Mouse (Mus musculus) midbrain, embryonic 10.5 days (tissue): ENCODE measurements around the gene Nf1. TPM values are rescaled to one million over a fixed set of nuclear protein-coding genes. Genes with fewer than 3 reads are reported as not detected.

ENCODE experiments used
- DNase-seq: peaks from one replicate; pipeline ENCODE4 v3.0.0-alpha.2; 2017; ENCODE audit warnings: low spot score
- H3K27ac ChIP-seq: fragments of 300-500 bp; sonication (generic); replicated peaks from 2 replicates; pipeline ENCODE4 v1.5.1; 2016; ENCODE audit warnings: mild to moderate bottlenecking
- H3K27me3 ChIP-seq: fragments of 300-500 bp; sonication (generic); 2 replicates; pipeline ENCODE4 v1.6.1; 2016; ENCODE audit warnings: low read depth, mild to moderate bottlenecking; ENCODE audit not compliant: poor library complexity, severe bottlenecking
- H3K36me3 ChIP-seq: fragments of 300-500 bp; sonication (generic); 2 replicates; pipeline ENCODE4 v1.6.1; 2016; ENCODE audit warnings: mild to moderate bottlenecking, moderate library complexity
- H3K4me1 ChIP-seq: fragments of 300-500 bp; sonication (generic); 2 replicates; pipeline ENCODE4 v1.6.1; 2016
- H3K4me3 ChIP-seq: fragments of 300-500 bp; sonication (generic); 2 replicates; pipeline ENCODE4 v1.5.1; 2016; ENCODE audit warnings: mild to moderate bottlenecking, moderate library complexity
- H3K9me3 ChIP-seq: fragments of 300-500 bp; sonication (generic); replicated peaks from 2 replicates; pipeline ENCODE4 v1.6.1; 2016; ENCODE audit warnings: mild to moderate bottlenecking
- WGBS: fragments of 180-500 bp; shearing (Covaris S2); methylation state at CpG from one replicate; pipeline ENCODE4 v1.1.7; 2016; 5-methylcytosine and 5-hydroxymethylcytosine counted together
- polyA plus RNA-seq: library from polyadenylated mRNA; unstranded; fragments of >200 nt; fragmentation: Nextera tagmentation; extraction: Ambion mirVana; gene quantifications from 2 replicates; pipeline ENCODE4 v1.2.1, GENCODE M21; 2016

The Nf1 gene
- polyA plus RNA-seq, 1 experiment from 2014 or later: 6.7 TPM

GRCm38 (mm10) chr11:79589317-79590075 is 250.0 kb downstream of the Nf1 start:
- WGBS: 47% methylated on average over 14 of the region's 14 CpGs

GRCm38 (mm10) chr11:79590664-79591590 is 251.4 kb downstream of the Nf1 start, which contains the start of gene Rab11fip4:
Rab11fip4 (plus strand) TSS chr11:79591212.
- 4% methylated on average over 98 of the region's 98 CpGs for WGBS
- Histone ChIP-seq H3K4me1 (peaks cover 60% of the 10 kb centered on the region), H3K4me3 (peak within 1 kb of the TSS; percentile 78), H3K36me3 (no peaks in the 10 kb centered on the region), H3K27me3 (peaks cover 51% of the 10 kb centered on the region), H3K9me3 (no peaks in the 10 kb centered on the region), H3K27ac (peak within 1 kb of the TSS; percentile 91)
- DNase-seq: peak; percentile 63

More at GRCm38 (mm10) chr11:79589317-79590075, 250.0 kb downstream of the Nf1 start:
- Histone ChIP-seq H3K27me3 (peaks cover 51% of the 10 kb centered on the region), H3K36me3 (no peaks in the 10 kb centered on the region), H3K4me3 (no peak overlapping the region), H3K27ac (no peak overlapping the region), H3K4me1 (peaks cover 50% of the 10 kb centered on the region), H3K9me3 (no peaks in the 10 kb centered on the region)
- DNase-seq: peak; percentile 54

- Histone ChIP-seq H3K27me3 (peaks cover 51% of the 10 kb centered on the region), H3K9me3 (no peaks in the 10 kb centered on the region), H3K36me3 (peaks cover under 1% of the 10 kb centered on the region; the same call in 1 of the 2 replicates), H3K4me3 (peak overlapping the region; percentile 78), H3K27ac (peak overlapping the region; percentile 91), H3K4me1 (peaks cover 64% of the 10 kb centered on the region)
- 22% methylated on average over 5 of the region's 5 CpGs for WGBS
- peak; percentile 35 for DNase-seq
These were observed 252.1 kb downstream of the Nf1 start for GRCm38 (mm10) chr11:79591591-79591975.

- H3K4me1 ChIP-seq: peaks cover 64% of the 10 kb centered on the region
- 37% methylated on average over 11 of the region's 11 CpGs for WGBS
- H3K27ac ChIP-seq: no peak overlapping the region; the same call in 1 of the 2 replicates
- DNase-seq: peak; percentile 36
- peaks cover 4% of the 10 kb centered on the region; the same call in 1 of the 2 replicates for H3K9me3 ChIP-seq
- peak overlapping the region; percentile 26; the same call in 1 of the 2 replicates for H3K4me3 ChIP-seq
- peaks cover 48% of the 10 kb centered on the region for H3K27me3 ChIP-seq
- H3K36me3 ChIP-seq: peaks cover 20% of the 10 kb centered on the region
These were observed 254.0 kb downstream of the Nf1 start for GRCm38 (mm10) chr11:79593495-79593894.

GRCm38 (mm10) chr11:79610454-79610853 is 271.0 kb downstream of the Nf1 start:
- DNase-seq: no peak
- Histone ChIP-seq H3K27me3 (no peaks in the 10 kb centered on the region; the same call in 1 of the 2 replicates), H3K4me1 (peaks cover 99% of the 10 kb centered on the region), H3K36me3 (no peaks in the 10 kb centered on the region), H3K27ac (peak overlapping the region; percentile 84), H3K9me3 (no peaks in the 10 kb centered on the region), H3K4me3 (no peak overlapping the region)
- 62% methylated on average over 2 of the region's 2 CpGs for WGBS

- Histone ChIP-seq H3K27me3 (no peaks in the 10 kb centered on the region; the same call in 1 of the 2 replicates), H3K4me3 (0 out of 2 replicates have a peak overlapping the region, but pooled peaks have one; percentile 16), H3K27ac (peak overlapping the region; percentile 84), H3K4me1 (peaks cover 99% of the 10 kb centered on the region), H3K9me3 (no peaks in the 10 kb centered on the region), H3K36me3 (no peaks in the 10 kb centered on the region)
- peak; percentile 54 for DNase-seq
- 13% methylated on average over 13 of the region's 13 CpGs for WGBS
These were observed 271.6 kb downstream of the Nf1 start for GRCm38 (mm10) chr11:79611011-79611666.

- no peaks in the 10 kb centered on the region; the same call in 1 of the 2 replicates for H3K27me3 ChIP-seq
- H3K4me3 ChIP-seq: no peak overlapping the region
- no peaks in the 10 kb centered on the region for H3K36me3 ChIP-seq
- H3K4me1 ChIP-seq: peaks cover 95% of the 10 kb centered on the region
- H3K27ac ChIP-seq: peak overlapping the region; percentile 84
- 13% methylated on average over 1 of the region's 1 CpGs for WGBS
- no peaks in the 10 kb centered on the region for H3K9me3 ChIP-seq
- no peak for DNase-seq
These were observed 272.6 kb downstream of the Nf1 start for GRCm38 (mm10) chr11:79612046-79612600.

- Histone ChIP-seq H3K27me3 (no peaks in the 10 kb centered on the region; the same call in 1 of the 2 replicates), H3K4me1 (peaks cover 90% of the 10 kb centered on the region), H3K9me3 (no peaks in the 10 kb centered on the region), H3K27ac (peak overlapping the region; percentile 84), H3K4me3 (peak overlapping the region; percentile 25), H3K36me3 (0 out of 2 replicates have a peak, but pooled peaks cover 3% of the 10 kb centered on the region)
- DNase-seq: peak; percentile 54
- WGBS: 17% methylated on average over 3 of the region's 3 CpGs
These were observed 273.6 kb downstream of the Nf1 start for GRCm38 (mm10) chr11:79613084-79613483.

- Histone ChIP-seq H3K27ac (peak overlapping the region; percentile 84), H3K36me3 (0 out of 2 replicates have a peak, but pooled peaks cover 4% of the 10 kb centered on the region), H3K4me1 (peaks cover 84% of the 10 kb centered on the region), H3K9me3 (no peaks in the 10 kb centered on the region), H3K4me3 (no peak overlapping the region), H3K27me3 (no peaks in the 10 kb centered on the region; the same call in 1 of the 2 replicates)
- 47% methylated on average over 4 of the region's 4 CpGs for WGBS
- DNase-seq: no peak
These were observed 274.2 kb downstream of the Nf1 start for GRCm38 (mm10) chr11:79613711-79614110.

- Histone ChIP-seq H3K36me3 (0 out of 2 replicates have a peak, but pooled peaks cover 4% of the 10 kb centered on the region), H3K27me3 (no peaks in the 10 kb centered on the region; the same call in 1 of the 2 replicates), H3K4me3 (no peak overlapping the region), H3K9me3 (no peaks in the 10 kb centered on the region), H3K27ac (peak overlapping the region; percentile 84), H3K4me1 (peaks cover 73% of the 10 kb centered on the region)
- 80% methylated on average over 3 of the region's 3 CpGs for WGBS
- DNase-seq: no peak
These were observed 275.4 kb downstream of the Nf1 start for GRCm38 (mm10) chr11:79614880-79615279.

- 0 out of 2 replicates have a peak overlapping the region, but pooled peaks have one; percentile 12 for H3K4me3 ChIP-seq
- H3K27me3 ChIP-seq: no peaks in the 10 kb centered on the region
- peak overlapping the region; percentile 84 for H3K27ac ChIP-seq
- H3K36me3 ChIP-seq: peaks cover 14% of the 10 kb centered on the region
- H3K9me3 ChIP-seq: no peaks in the 10 kb centered on the region
- 65% methylated on average over 5 of the region's 5 CpGs for WGBS
- H3K4me1 ChIP-seq: peaks cover 63% of the 10 kb centered on the region
- no peak for DNase-seq
These were observed 276.4 kb downstream of the Nf1 start for GRCm38 (mm10) chr11:79615871-79616270.
